Mouse (Mus musculus) MEL (cell line): ENCODE data around the gene Actr3. TPM values are rescaled to one million over a fixed set of nuclear protein-coding genes. Genes with fewer than 3 reads are reported as not detected.

Source experiments
- DNase-seq: peaks from one replicate; pipeline ENCODE4 v3.0.0; 2011; ENCODE audit warnings: low read depth, low spot score
- H3K27ac ChIP-seq: 2 replicates; pipeline ENCODE4 v1.5.1; 2012; ENCODE audit warnings: low read depth, mild to moderate bottlenecking, control low read depth, low read length, moderate library complexity; ENCODE audit not compliant: control insufficient read depth
- H3K27me3 ChIP-seq, 2 experiments: fragments of 150-350 bp in 1 of 2; sonication (generic) in 1 of 2; 2 replicates each; pipeline ENCODE4 v1.6.1; 2012; ENCODE audit warnings: low read length in 2 of 2, mild to moderate bottlenecking in 2 of 2, improper control_type of control experiment in 1 of 2, moderate library complexity in 1 of 2; ENCODE audit not compliant: insufficient read depth in 2 of 2, control insufficient read depth in 1 of 2
- H3K36me3 ChIP-seq, 2 experiments: 2 replicates each; pipeline ENCODE4 v1.6.1; 2012 to 2014; ENCODE audit warnings: low read length in 2 of 2, improper control_type of control experiment in 1 of 2, inconsistent platforms in 1 of 2, mild to moderate bottlenecking in 1 of 2; ENCODE audit not compliant: insufficient read depth in 2 of 2, control insufficient read depth in 1 of 2
- H3K4me1 ChIP-seq, 2 experiments: fragments of 150-350 bp in 1 of 2; sonication (generic) in 1 of 2; 2 replicates each; pipeline ENCODE4 v1.6.1; 2012; ENCODE audit warnings: low read length in 2 of 2, improper control_type of control experiment in 1 of 2, mild to moderate bottlenecking in 1 of 2; ENCODE audit not compliant: insufficient read depth in 2 of 2, control insufficient read depth in 1 of 2
- H3K4me3 ChIP-seq, 2 experiments: fragments of 150-350 bp in 1 of 2; sonication (generic) in 1 of 2; 2 replicates each; pipeline ENCODE4 v1.5.1; 2012; ENCODE audit warnings: low read depth in 2 of 2, low read length in 2 of 2, mild to moderate bottlenecking in 2 of 2, moderate library complexity in 2 of 2, control low read depth in 1 of 2, improper control_type of control experiment in 1 of 2; ENCODE audit not compliant: control insufficient read depth in 1 of 2, insufficient read depth in 1 of 2
- H3K79me2 ChIP-seq: 2 replicates; pipeline ENCODE4 v1.6.1; 2012; ENCODE audit warnings: mild to moderate bottlenecking, low read length, moderate library complexity; ENCODE audit not compliant: control insufficient read depth, poor library complexity, insufficient read depth
- H3K9ac ChIP-seq: 2 replicates; pipeline ENCODE4 v1.6.1; 2012; ENCODE audit warnings: low read depth, mild to moderate bottlenecking, control low read depth, low read length, moderate library complexity; ENCODE audit not compliant: control insufficient read depth, poor library complexity, severe bottlenecking
- H3K9me3 ChIP-seq: fragments of 150-350 bp; sonication (generic); replicated peaks from 2 replicates; pipeline ENCODE4 v1.6.1; 2012; ENCODE audit warnings: mild to moderate bottlenecking, low read length, improper control_type of control experiment, moderate library complexity; ENCODE audit not compliant: insufficient read depth
- BHLHE40 ChIP-seq: IDR thresholded peaks from 2 replicates; pipeline ENCODE4 v1.6.1; 2012; ENCODE audit warnings: low read depth, mild to moderate bottlenecking, inconsistent platforms, low read length, improper control_type of control experiment, borderline replicate concordance
- CHD1 ChIP-seq: IDR thresholded peaks from 2 replicates; pipeline ENCODE4 v1.6.1; 2012; ENCODE audit warnings: low read depth, mild to moderate bottlenecking, inconsistent platforms, low read length, improper control_type of control experiment
- CHD2 ChIP-seq: IDR thresholded peaks from 2 replicates; pipeline ENCODE4 v1.6.1; 2011; ENCODE audit warnings: low read length, improper control_type of control experiment
- E2F4 ChIP-seq: IDR thresholded peaks from 2 replicates; pipeline ENCODE4 v1.6.1; 2011; ENCODE audit warnings: low read depth, low read length, improper control_type of control experiment, borderline replicate concordance
- ELF1 ChIP-seq: IDR thresholded peaks from 2 replicates; pipeline ENCODE4 v1.6.1; 2014; ENCODE audit warnings: low read depth, mild to moderate bottlenecking, inconsistent platforms, low read length, improper control_type of control experiment, moderate library complexity
- ETS1 ChIP-seq: IDR thresholded peaks from 2 replicates; pipeline ENCODE4 v1.6.1; 2012; ENCODE audit warnings: low read depth, mild to moderate bottlenecking, inconsistent platforms, low read length, improper control_type of control experiment, moderate library complexity
- GATA1 ChIP-seq: IDR thresholded peaks from 2 replicates; pipeline ENCODE4 v1.6.1; 2011; ENCODE audit warnings: low read depth, low read length, improper control_type of control experiment
- HCFC1 ChIP-seq: IDR thresholded peaks from 2 replicates; pipeline ENCODE4 v1.6.1; 2012; ENCODE audit warnings: low read depth, mild to moderate bottlenecking, inconsistent platforms, low read length, improper control_type of control experiment, moderate library complexity
- JUND ChIP-seq: IDR thresholded peaks from 2 replicates; pipeline ENCODE4 v1.6.1; 2011; ENCODE audit warnings: low read depth, mild to moderate bottlenecking, improper control_type of control experiment, low read length
- MAFK ChIP-seq: IDR thresholded peaks from 2 replicates; pipeline ENCODE4 v1.6.1; 2011; ENCODE audit warnings: low read depth, mild to moderate bottlenecking, low read length, improper control_type of control experiment, borderline replicate concordance
- MAZ ChIP-seq: IDR thresholded peaks from 2 replicates; pipeline ENCODE4 v1.6.1; 2012; ENCODE audit warnings: low read depth, mild to moderate bottlenecking, inconsistent platforms, low read length, improper control_type of control experiment
- MEF2A ChIP-seq: IDR thresholded peaks from 2 replicates; pipeline ENCODE4 v1.6.1; 2014; ENCODE audit warnings: low read depth, mild to moderate bottlenecking, inconsistent platforms, low read length, improper control_type of control experiment; ENCODE audit not compliant: poor library complexity, insufficient replicate concordance, severe bottlenecking; ENCODE audit errors: extremely low read depth
- MYC ChIP-seq: IDR thresholded peaks from 2 replicates; pipeline ENCODE4 v1.6.1; 2011; ENCODE audit warnings: low read depth, mild to moderate bottlenecking, low read length, improper control_type of control experiment, moderate library complexity
- NRF1 ChIP-seq: IDR thresholded peaks from 2 replicates; pipeline ENCODE4 v1.6.1; 2014; ENCODE audit warnings: low read depth, mild to moderate bottlenecking, inconsistent platforms, low read length, improper control_type of control experiment, moderate library complexity; ENCODE audit not compliant: poor library complexity, insufficient read depth, severe bottlenecking
- POLR2AphosphoS2 ChIP-seq: IDR thresholded peaks from 2 replicates; pipeline ENCODE4 v1.6.1; 2011; ENCODE audit warnings: low read length, improper control_type of control experiment
- POLR2AphosphoS5 ChIP-seq: IDR thresholded peaks from 2 replicates; pipeline ENCODE4 v1.6.1; 2012; ENCODE audit warnings: low read depth, borderline replicate concordance, mild to moderate bottlenecking, inconsistent platforms, low read length, moderate library complexity, mixed read lengths
- RAD21 ChIP-seq: IDR thresholded peaks from 2 replicates; pipeline ENCODE4 v1.6.1; 2011; ENCODE audit warnings: mild to moderate bottlenecking, low read depth, low read length, improper control_type of control experiment
- SIN3A ChIP-seq: IDR thresholded peaks from 2 replicates; pipeline ENCODE4 v1.6.1; 2012; ENCODE audit warnings: low read length, improper control_type of control experiment, inconsistent platforms
- TAL1 ChIP-seq: IDR thresholded peaks from 2 replicates; pipeline ENCODE4 v1.6.1; 2012; ENCODE audit warnings: mild to moderate bottlenecking, inconsistent platforms, low read length, moderate library complexity, mixed read lengths
- UBTF ChIP-seq: IDR thresholded peaks from 2 replicates; pipeline ENCODE4 v1.6.1; 2012; ENCODE audit warnings: low read depth, mild to moderate bottlenecking, inconsistent platforms, low read length, improper control_type of control experiment, moderate library complexity, borderline replicate concordance; ENCODE audit not compliant: insufficient read depth
- USF1 ChIP-seq: IDR thresholded peaks from 2 replicates; pipeline ENCODE4 v1.6.1; 2014; ENCODE audit warnings: low read depth, mild to moderate bottlenecking, inconsistent platforms, low read length, improper control_type of control experiment, moderate library complexity
- USF2 ChIP-seq, 2 experiments: IDR thresholded peaks; 2 replicates each; pipeline ENCODE4 v1.6.1; 2011 to 2012; ENCODE audit warnings: improper control_type of control experiment in 2 of 2, low read length in 2 of 2, borderline replicate concordance in 1 of 2, inconsistent platforms in 1 of 2, low read depth in 1 of 2, mild to moderate bottlenecking in 1 of 2; ENCODE audit not compliant: insufficient read depth in 1 of 2
- ZC3H11A ChIP-seq: IDR thresholded peaks from 2 replicates; pipeline ENCODE4 v1.6.1; 2012; ENCODE audit warnings: low read depth, mild to moderate bottlenecking, inconsistent platforms, low read length, improper control_type of control experiment
- ZKSCAN1 ChIP-seq: IDR thresholded peaks from 2 replicates; pipeline ENCODE4 v1.6.1; 2012; ENCODE audit warnings: low read depth, mild to moderate bottlenecking, inconsistent platforms, low read length, improper control_type of control experiment, moderate library complexity
- ZMIZ1 ChIP-seq: IDR thresholded peaks from 2 replicates; pipeline ENCODE4 v1.6.1; 2012; ENCODE audit warnings: low read depth, mild to moderate bottlenecking, inconsistent platforms, low read length, improper control_type of control experiment, moderate library complexity
- ZNF384 ChIP-seq: IDR thresholded peaks from 2 replicates; pipeline ENCODE4 v1.6.1; 2012; ENCODE audit warnings: low read depth, mild to moderate bottlenecking, inconsistent platforms, low read length, improper control_type of control experiment
- polyA plus RNA-seq, 2 experiments: library from polyadenylated mRNA; stranded (reverse) in 1 of 2; unstranded in 1 of 2; fragments of >175 nt in 1 of 2; fragments of >200 nt in 1 of 2; gene quantifications; 2 replicates each; pipeline versions ENCODE4 v1.2.1 to v1.2.4; 2012; ENCODE audit warnings: low replicate concordance in 2 of 2, low read depth in 1 of 2; ENCODE audit not compliant: insufficient read length in 2 of 2, insufficient read depth in 1 of 2, missing spikeins in 1 of 2
- total RNA-seq: library from RNA; depleted of rRNA; stranded (reverse); fragments of 300-350 nt; gene quantifications from 2 replicates; pipeline ENCODE4 v1.2.3, GENCODE M21; 2012

Gene Actr3
- total and polyA plus RNA-seq, 3 experiments = 154 to 211 TPM; not detected in 1

- no peak for TF ChIP-seq MEF2A
- no peak for TF ChIP-seq MAZ
- no peak for TF ChIP-seq HCFC1
- no peak for TF ChIP-seq JUND
- no peak for TF ChIP-seq CHD1
- no peak for TF ChIP-seq UBTF
- TF ChIP-seq BHLHE40 = no peak
- no peak for TF ChIP-seq ETS1
- no peak for TF ChIP-seq TAL1
- TF ChIP-seq USF1 = no peak
- TF ChIP-seq POLR2AphosphoS5 = no peak
- TF ChIP-seq SIN3A = no peak
- TF ChIP-seq USF2 (IDR thresholded peaks at IDR 0.05; ENCODE audit: borderline replicate concordance in 1 of 2, insufficient read depth in 1 of 2, low read depth in 1 of 2, low read length in 2 of 2) = no peak
- no peak for TF ChIP-seq POLR2AphosphoS2
- no peak for TF ChIP-seq NRF1
- DNase-seq = peak; percentile 45
- H3K36me3 ChIP-seq = peaks cover 0 to 43% of the 10 kb centered on the region in 2 experiments; a peak in 2 of 4 replicates
- H3K4me3 ChIP-seq = no peak overlapping the region
- H3K4me1 ChIP-seq = peaks cover 15 to 33% of the 10 kb centered on the region in 2 experiments
- H3K9ac ChIP-seq = no peak overlapping the region
- no peaks in the 10 kb centered on the region for H3K9me3 ChIP-seq
- no peaks in the 10 kb centered on the region for H3K27me3 ChIP-seq
- H3K27ac ChIP-seq = no peak overlapping the region
- H3K79me2 ChIP-seq = no peaks in the 10 kb centered on the region
These were observed 37.7 kb upstream of the Actr3 start for GRCm38 (mm10) chr1:125473126-125473666.

GRCm38 (mm10) chr1:125470805-125471648, 35.5 kb upstream of the Actr3 start:
- no peak overlapping the region for H3K9ac ChIP-seq
- DNase-seq = peak; percentile 61
- H3K36me3 ChIP-seq = peaks cover 0 to 40% of the 10 kb centered on the region in 2 experiments; a peak in 2 of 4 replicates
- H3K4me3 ChIP-seq = no peak overlapping the region
- H3K4me1 ChIP-seq = peaks cover 12 to 25% of the 10 kb centered on the region in 2 experiments
- H3K27me3 ChIP-seq = no peaks in the 10 kb centered on the region
- no peaks in the 10 kb centered on the region for H3K9me3 ChIP-seq
- H3K27ac ChIP-seq = peak overlapping the region; percentile 71
- no peaks in the 10 kb centered on the region for H3K79me2 ChIP-seq
- TF ChIP-seq ELF1 = peak; percentile 61; the same call in 1 of the 2 replicates
- TF ChIP-seq RAD21 = no peak
- TF ChIP-seq E2F4 = no peak
- TF ChIP-seq USF2 (IDR thresholded peaks at IDR 0.05; ENCODE audit: borderline replicate concordance in 1 of 2, insufficient read depth in 1 of 2, low read depth in 1 of 2, low read length in 2 of 2) = peak in 1 of 2 experiments; percentile 39; a peak in 1 of 4 replicates
- peak; percentile 78 for TF ChIP-seq GATA1
- peak; percentile 82; the same call in 1 of the 2 replicates for TF ChIP-seq BHLHE40
- no peak for TF ChIP-seq POLR2AphosphoS2
- TF ChIP-seq CHD2 = no peak
- no peak for TF ChIP-seq ZC3H11A
- TF ChIP-seq MYC = 0 out of 2 replicates have a peak, but pooled peaks have one; percentile 19
- TF ChIP-seq ZMIZ1 = no peak
- no peak; the same call in 1 of the 2 replicates for TF ChIP-seq ETS1
- peak; percentile 86 for TF ChIP-seq USF1
- TF ChIP-seq SIN3A = peak; percentile 23; the same call in 1 of the 2 replicates
- TF ChIP-seq MAFK = no peak
- TF ChIP-seq ZKSCAN1 = no peak
- no peak for TF ChIP-seq HCFC1
- TF ChIP-seq ZNF384 = peak; percentile 40; the same call in 1 of the 2 replicates
- TF ChIP-seq CHD1 = peak; percentile 67; the same call in 1 of the 2 replicates
